Mouse (Mus musculus): ENCODE results near the gene Cldn6.

Cldn6 gene

DNA sequence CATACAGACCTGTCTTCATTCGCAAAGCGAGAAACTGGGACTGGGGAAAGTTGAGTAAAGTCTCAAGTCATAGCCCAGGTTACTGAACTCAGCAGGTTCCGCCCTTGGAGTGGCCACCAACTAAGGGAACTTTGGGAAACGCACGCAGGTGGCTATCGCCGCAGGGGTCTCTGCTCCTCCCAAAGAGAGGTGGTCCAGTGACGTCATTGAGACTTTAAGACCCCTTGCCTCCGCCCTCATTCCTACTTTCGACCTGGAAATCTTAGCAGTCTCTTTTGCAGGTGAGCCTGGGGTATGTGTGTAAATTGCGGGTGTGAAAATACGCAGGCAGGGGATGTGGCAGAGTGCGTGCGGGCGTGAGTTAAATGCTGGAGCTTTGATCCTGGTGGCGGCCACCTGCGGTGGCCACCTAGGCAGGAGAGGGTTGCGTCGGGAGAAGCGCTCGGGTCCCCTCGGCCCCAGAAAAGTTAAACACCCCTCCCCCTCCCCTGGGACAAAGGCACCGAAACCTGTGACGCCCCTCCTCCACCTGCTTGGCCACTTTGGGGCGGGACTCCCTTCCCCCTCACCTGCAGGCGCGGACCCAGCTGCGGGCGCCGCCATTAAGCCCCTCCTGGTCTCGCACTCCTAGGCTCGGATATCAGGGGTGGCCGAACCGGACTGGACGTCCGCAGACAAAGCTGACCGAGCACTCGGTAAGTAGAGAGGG lies at the start of gene Cldn6:
Gene Cldn6, plus strand, starts transcription at position 123 of the 709 bp plus-strand sequence.
- DNase-seq (ENCODE audit: low spot score in 2 of 2) = no peak

DNA sequence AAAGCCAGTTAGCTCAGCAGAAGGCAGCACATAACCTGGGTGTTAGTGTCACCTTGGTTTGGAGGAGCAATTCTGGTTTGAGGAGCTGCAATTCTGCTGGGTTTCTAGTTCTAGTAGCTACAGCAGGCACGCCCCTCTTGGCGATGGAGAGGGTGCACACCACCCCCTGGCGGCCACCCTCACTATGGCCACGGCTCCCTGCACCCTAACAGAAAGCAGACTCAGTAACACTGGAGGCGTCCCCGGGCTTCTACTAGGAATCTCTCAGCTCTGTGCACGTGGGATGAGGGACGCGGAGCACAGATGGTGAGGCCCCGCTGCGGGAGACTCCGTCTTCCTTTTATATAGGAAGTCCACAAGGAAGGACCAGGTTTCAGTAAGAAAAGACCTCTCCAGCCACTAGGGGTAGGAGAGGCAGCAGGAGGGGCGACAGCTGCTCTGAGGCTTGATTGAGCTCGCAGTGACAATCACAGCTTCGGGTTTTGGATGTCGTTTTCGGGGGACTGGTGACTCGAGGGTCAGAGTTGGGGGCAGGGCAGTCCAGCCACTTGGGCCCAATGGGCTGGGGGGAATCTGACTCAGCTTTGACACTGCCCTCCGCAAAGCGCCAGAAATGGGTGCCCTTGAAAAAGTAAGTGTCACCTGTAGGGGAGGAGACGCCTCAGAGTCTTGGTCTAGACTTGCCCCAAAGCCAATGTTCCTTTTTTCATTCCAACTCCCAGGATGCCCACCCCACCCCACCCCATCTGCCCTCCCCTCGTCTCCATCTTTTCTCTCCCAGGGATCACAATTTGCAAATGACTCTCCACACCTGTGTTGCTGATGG lies 48.6 kb upstream of the Cldn6 start:
- peak; percentile 87 to 90 for DNase-seq (ENCODE audit: low spot score in 2 of 2)

DNA sequence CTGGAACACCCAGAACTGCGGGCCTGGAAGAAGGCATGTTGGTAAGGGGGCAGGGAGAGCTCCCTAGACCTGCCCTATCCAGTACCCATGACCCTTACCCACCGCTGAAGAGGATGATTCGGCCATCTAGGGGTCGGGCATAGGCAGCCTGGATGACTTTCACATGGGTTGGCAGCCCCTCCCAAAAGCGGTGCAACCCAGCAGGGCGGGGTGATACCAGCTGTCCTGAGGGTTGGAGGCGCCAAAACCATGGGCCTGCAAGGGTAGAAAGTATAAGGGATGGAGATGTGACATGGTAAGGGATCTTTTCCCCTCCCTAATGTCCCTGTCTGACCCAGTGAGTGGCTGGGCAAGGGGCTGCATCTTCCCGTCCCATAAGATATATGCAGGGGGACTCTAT lies 47.8 kb upstream of the Cldn6 start:
- DNase-seq (ENCODE audit: low spot score in 2 of 2) = no peak

DNA sequence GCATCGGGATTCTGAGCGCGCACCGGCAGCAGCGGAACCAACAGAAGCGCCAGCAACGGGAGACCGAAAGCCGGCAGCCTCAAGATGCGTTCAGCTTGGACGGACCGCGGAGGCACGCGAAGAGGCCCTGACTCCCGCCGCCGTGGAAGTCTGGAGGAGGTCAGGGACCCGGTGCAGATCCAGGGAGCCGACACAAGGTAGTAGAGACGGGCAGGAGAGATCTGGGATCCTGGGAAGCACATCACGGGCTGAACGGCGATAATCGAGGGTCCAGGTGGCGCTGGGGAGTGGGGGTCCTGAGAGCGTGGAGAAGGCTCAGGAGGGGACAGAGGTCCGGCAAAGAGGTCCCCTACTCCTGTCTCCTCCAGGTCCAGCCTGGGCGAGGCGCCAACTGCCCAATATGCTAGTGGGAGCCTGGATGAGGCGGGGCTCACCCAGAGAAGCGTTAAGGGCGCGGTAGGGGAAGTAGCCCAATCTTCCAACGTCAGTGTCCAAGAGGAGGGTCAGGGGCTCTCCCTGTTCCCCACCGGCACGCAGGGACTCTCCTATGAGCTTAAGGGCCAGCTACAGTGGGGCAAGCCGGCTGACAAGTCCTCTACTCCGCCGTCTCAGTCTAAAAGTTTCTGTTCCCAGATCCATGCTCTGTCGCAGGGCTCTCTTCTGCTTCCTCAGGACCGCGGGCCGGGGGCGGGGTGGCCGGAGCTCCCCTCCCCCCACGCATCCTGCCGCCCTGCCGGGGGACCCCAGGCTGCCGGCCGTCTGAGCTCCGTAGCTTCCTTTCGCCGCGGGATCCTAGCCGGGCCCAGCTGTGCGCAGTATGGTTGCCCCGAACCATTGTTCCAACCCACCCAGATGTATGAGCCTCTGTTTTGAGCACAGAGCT lies 34.2 kb upstream of the Cldn6 start, which contains the start of gene Mmp25:
Gene Mmp25, minus strand, starts transcription at position 665 of the 883 bp plus-strand sequence.
- no peak for DNase-seq (ENCODE audit: low spot score in 2 of 2)

DNA sequence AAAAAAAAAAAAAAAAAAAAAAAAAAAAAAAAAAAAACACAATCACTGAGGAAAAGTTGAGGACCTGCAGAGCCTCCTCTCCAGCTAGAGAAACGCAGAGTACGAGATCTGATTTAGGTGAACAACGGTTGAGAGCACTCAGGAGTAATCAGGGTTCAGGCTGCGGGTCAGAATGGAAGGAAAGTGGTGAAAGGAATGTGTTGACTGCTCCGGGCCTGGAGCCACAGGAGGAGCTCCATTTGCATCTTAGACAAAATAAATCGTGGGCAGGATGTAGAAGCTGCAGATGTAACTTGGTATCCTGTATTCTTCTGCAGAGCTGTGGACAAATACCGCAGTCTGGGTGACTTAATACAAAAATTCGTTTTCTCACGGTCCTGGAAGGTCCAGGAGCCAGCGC lies 33.2 kb upstream of the Cldn6 start:
- DNase-seq (ENCODE audit: low spot score in 2 of 2) = no peak

DNA sequence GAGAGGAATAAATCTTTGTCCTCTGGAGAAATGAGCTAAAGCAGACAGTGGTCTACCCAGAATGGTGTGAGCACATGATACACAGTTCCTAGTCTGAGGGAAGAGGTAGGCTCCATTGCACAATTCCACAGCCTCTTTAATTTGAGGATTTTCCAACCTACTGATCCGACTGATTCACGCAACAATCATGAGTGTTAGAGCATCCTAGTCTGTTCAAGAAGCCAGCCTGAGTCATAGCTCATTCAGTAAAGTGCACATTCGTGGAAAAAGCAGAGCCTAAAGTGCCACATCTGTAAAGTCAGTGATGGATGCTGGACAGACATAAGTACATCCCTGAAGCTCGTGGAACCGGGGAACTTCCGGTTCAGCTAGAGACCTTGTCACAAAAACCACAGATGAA lies 27.7 kb upstream of the Cldn6 start:
- DNase-seq (ENCODE audit: low spot score in 2 of 2) = no peak

DNA sequence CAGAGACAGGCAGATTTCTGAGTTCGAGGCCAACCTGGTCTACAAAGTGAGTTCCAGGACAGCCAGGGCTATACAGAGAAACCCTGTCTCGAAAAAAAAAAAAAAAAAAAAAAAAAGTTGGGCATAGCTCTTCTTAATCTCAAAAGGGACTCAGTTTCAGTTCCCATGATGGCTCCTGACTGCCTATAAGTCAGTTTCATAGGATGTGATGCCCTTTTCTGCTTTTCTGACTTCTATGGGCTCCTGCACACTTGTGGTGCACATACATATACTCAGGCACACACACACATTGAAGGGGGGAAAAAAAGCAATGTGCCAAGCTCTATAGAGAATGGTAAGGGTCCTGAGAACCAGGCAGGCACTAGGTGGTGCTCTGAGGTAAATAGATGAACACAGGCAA lies 25.7 kb upstream of the Cldn6 start:
- DNase-seq (ENCODE audit: low spot score in 2 of 2) = no peak

DNA sequence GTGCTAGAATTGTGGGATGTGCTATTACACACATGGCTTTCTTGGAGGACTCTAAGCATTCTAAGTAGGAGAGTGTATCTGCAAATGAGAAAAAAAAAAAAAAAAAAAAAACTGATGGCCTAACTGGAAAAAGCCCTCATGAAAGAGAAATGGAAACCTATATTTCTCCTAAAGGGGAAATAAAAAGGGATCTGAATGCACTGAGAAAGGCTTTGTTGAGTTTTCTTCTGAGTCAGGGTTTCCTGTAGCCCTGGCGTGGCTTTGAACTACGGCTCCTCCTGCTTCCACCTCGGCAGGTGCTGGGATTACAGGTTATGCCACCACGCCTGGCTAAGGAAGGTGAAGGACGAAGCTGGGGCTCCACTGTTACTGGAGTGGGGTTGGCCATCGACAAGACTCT lies 25.0 kb upstream of the Cldn6 start:
- DNase-seq (ENCODE audit: low spot score in 2 of 2) = no peak

DNA sequence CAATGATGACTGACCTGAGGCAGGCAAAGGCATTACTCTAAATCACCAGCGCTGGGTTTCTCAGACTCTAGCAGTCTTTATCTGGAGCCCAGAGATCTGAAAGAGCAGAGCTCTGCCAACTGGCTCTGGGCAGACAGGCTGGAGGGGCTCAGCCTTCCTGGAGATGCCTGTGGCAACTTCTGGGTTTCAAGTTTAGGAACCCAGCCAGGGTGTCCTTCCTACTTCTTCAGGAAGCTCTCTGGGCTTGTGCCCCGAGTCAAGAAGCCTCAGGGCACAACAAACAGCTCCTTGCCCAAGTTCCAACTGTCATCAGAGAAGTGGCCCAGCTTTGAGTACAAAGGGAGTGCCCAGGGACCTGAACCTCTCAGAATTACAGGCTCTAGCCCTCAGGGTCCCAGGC lies 24.6 kb upstream of the Cldn6 start:
- no peak for DNase-seq (ENCODE audit: low spot score in 2 of 2)

DNA sequence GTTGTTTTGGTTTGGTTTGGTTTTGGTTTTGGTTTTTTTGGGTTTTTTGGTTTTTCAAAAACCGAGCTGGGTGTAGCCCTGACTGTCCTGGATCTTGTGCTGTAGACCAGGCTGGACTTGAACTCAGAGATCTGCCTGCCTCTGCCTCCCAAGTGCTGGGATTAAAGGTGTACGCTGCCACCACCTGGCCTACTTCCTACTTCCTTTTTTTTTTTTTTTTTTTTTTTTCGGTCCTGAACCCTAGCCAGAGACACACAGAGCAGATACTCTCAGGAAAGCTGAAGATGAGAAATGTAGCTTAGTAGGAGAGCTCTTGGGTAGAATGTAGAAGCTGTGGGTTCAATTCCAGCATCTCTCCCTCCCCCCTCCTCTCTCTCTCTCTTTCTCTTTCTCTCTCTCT lies 20.6 kb upstream of the Cldn6 start:
- no peak for DNase-seq (ENCODE audit: low spot score in 2 of 2)

DNA sequence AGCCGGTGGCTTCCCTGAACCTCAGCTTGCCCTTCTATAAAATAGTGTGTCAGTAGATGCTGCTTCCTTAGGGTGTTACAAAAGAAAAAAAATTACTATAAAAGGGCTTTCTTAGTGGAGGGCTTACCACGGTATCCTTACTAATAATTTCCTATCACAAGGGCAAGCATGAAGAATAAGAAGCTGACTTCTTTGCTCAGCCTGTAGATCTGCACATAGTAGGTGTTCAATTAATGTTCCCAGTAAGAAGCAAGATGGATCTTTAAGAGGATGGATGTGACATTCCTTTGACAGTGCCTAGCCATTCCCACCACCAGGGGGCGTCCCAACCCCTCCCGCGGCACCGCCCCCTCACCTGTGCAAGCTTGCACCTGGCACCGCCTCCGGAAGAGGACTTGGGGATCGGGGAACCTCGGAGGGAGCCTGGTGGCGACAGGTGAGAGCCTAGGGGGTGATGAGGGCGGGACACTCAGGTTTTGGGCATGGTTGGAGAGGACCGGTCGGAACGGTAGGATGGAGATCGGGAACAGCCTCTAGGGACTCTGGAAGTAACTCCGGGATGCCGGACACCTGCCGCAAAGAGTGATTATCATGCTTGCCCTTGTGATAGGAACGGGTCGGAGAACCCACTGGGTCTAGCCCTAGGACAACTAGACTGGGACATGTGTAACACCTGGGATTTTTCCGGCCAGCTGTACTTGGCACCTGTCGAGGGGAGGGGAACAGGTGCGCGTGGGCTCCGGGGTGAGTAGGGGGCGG lies 18.8 kb upstream of the Cldn6 start, which contains the start of gene Bicdl2:
Gene Bicdl2, plus strand, starts transcription at position 390 of the 759 bp plus-strand sequence.
- no peak for DNase-seq (ENCODE audit: low spot score in 2 of 2)

DNA sequence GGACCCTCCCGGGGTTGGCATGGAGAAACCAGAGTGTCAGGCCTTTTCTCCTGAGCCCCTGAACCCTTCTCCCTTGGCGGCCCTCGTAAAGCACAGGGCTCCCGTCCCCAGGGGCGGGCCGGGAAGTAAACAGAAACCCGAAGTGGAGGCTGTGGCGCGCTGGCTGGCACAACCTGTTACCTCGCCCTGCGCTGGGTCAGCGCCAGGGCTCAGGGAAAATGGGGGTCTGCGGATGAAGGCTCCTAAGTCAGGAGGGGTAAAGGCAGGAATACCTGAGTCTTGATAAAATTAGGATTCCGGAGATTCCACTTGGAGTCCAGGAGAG lies 18.2 kb upstream of the Cldn6 start:
- no peak for DNase-seq (ENCODE audit: low spot score in 2 of 2)

DNA sequence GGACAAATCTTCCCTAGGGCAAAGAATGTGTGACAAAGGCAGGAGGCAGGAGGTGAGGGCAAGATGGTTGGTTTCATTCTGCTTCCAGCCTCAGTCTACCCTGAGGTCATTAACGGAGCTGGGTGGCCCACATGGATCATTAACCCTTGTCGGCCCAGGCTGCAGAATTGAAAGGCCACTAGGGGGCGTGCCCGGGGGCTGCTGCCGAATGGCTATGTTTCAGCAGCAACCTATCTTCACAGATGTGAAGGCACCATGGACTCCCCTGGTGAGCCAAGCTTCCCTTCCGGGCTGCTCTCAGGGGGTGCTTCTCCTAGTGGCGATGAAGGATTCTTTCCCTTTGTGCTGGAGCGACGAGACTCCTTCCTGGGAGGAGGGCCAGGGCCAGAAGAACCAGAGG lies 17.5 kb upstream of the Cldn6 start:
- DNase-seq (ENCODE audit: low spot score in 2 of 2) = no peak

DNA sequence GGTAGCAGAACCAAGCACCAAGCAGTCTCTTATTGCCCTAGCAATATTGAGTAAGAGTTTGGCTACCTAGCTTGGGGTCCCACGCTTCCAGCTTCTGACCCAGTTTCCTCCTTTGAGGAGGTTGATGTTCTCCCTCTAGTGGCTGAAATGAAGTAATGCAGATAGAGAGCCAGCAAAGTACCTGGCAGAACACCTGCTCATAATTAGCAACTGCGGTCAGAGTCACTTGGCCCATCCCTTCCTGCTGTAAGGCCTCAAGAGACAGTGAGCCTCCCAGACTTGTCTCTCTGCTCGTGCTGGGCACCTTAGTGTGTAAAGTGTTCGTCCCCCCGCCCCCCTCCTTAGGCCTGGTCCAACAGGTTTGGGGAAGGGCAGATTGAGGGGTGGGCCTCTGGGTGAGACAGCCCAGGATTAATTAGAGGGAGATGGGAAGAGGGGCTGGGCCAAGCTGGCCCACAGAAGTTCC lies 14.5 kb upstream of the Cldn6 start:
- no peak for DNase-seq (ENCODE audit: low spot score in 2 of 2)

DNA sequence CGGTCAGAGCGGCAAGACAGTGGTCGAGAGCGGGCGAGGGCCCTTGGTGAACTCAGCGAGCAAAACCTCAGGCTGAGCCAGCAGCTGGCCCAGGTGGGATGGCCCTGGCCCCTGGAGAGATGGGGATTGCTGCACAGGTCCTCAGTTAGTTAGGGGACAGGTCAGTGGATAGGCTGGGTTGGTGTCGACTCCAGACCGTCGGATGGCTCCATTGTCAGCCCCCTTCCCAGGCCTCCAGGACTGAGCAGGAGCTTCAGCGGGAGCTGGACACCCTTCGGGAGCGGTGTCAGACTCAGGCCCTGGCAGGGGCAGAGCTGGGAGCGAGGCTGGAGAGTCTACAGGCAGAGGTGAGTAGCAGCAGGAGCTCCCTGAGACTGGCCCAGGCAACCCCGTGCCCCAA lies 13.5 kb upstream of the Cldn6 start:
- no peak for DNase-seq (ENCODE audit: low spot score in 2 of 2)

DNA sequence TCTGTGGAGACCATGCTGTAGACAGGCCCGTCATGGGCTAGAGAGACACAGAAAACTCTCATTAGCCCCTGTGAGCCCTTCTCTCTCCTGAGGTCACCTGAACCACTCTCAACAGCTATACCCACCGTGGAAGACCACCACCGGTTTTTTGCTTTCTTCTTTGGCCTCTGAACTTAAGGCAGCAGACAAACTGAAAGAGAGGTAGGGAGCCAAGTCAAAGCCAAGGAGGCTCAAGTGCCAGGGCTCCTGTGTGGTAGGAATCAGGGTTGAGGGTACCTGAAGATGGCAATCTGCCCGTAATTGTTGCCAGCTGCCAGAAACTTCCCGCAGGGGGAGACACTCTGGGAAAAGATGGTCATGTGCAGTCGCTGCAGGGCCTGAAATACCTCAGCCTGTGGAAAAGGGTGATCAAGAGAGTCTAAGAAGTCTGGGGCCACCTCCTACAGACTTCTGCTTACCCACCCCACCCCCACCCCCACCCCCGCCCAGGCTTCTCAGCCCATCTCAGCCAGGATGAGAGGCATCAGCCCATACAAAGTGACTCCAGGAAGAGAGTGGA lies 8.5 kb upstream of the Cldn6 start:
- no peak for DNase-seq (ENCODE audit: low spot score in 2 of 2)

DNA sequence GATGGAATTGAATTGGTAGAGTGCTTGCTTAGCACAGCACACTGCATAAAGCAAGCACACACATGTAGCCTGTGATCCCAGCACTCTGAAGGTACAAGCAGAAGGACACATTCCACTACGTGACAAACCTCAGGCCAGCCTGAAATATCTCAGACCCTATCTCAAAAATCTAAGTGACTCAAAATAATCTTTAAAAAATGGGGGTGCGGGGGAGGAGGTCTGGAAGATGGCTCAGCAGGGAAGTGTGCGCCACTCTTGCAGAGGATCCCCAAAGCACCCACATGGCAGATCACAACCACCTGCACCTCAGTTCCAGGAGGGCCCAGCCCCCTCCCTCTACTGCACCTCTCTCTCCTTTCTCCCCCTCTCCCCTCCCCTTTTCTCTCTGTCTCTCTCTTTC lies 7.5 kb upstream of the Cldn6 start:
- DNase-seq (ENCODE audit: low spot score in 2 of 2) = no peak

DNA sequence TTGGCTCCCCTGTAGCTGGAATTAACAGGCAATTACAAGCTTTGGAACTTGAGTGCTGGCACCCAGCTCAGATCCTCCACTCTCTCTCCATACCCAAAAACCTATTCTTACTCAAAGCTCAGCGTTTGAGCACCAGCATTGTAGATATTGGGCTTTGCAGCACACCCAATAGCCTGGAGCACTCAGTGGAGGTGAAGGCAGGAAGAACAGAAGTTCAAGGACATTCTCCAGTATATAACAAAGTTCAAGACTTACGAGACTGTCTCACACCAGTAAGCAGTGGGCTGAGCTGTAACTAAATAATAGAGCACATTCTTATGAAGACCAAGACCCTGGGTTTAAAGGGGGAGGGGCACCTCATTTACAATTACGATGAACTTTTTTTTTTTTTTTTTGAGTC lies 6.3 kb upstream of the Cldn6 start:
- no peak for DNase-seq (ENCODE audit: low spot score in 2 of 2)

DNA sequence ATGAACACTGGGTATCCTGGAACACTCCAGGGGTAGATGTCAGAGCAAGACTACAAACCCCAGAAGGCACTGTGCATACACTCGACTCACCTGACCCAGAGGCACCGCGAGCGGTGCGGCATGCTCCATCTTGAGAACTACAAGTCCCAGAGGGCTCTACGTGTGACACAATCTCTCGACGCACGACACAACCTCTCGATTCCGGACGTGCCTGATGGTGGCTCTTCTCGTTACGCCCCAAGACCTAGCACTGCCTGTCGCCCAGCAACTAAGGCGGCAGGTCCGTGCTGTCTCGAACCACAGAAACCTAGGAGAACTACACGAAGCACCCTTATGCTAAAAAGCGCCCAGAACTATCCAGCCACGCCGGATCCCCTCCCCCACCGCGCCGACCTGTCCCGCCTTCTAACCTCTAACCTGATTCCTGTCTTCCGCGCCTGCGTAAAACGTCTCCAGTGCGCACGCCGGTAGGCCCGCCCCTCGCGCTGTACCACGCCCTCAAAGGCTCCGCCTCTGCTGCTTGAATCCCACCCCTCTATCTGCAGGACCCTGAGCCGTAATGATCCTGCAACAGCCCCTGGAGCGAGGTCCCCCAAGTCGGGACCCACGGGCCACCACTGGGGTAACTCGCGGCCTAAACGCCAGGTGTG lies 5.5 kb upstream of the Cldn6 start, which contains the start of the genes Hcfc1r1 and Thoc6:
Gene Hcfc1r1, plus strand, starts transcription at position 173 of the 650 bp plus-strand sequence.
Gene Thoc6, minus strand, starts transcription at position 459 of the 650 bp plus-strand sequence.
- DNase-seq (ENCODE audit: low spot score in 2 of 2) = peak; percentile 92 to 96

DNA sequence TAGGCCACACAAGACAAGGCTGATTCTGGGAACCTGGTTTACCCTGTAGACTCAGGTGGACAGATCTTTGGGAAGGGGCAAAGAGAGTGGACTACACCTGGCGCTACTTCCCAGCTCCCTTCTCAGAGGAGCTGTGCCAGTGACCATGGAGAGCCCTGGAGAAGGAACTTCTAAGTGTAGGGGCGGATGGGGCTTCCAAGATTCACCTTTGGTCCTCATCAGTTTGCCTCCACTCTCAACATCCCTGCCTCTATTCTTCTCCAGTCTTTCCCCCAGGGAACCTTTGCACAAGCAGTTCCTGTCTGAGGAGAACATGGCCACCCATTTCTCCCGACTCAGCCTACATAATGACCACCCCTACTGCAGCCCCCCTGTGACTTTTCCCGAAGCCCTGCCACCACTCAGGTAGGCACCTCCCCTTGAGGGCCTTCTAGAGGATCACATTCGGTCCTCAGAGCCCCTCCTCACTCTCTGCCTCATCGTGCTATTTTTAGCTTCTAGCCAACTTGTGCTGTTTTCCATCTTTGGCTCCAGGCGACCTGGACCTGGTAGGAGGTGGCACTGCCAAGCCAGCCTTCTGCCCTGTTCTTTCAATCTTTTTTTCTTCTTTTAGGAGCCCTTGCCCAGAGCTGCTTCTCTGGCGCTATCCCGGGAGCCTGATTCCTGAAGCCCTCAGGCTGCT lies 4.6 kb upstream of the Cldn6 start:
- DNase-seq (ENCODE audit: low spot score in 2 of 2) = peak in 1 of 2 experiments; percentile 23
